Mouse (Mus musculus) heart, adult 2 months (tissue): ENCODE measurements around the gene Kiss1. TPM values are rescaled to one million over a fixed set of nuclear protein-coding genes. Genes with fewer than 3 reads are reported as not detected.

Source experiments
- DNase-seq, 2 experiments: peaks; one replicate each; pipeline ENCODE4 v3.0.0; 2021
- H3K27ac ChIP-seq: fragments of 200-600 bp; 2 replicates; pipeline ENCODE4 v1.8.1; 2022
- H3K27me3 ChIP-seq: fragments of 200-500 bp; 2 replicates; pipeline ENCODE4 v1.6.1; 2012; ENCODE audit warnings: mild to moderate bottlenecking, low read length, inconsistent platforms, mixed read lengths; ENCODE audit not compliant: control insufficient read depth, insufficient read depth
- H3K36me3 ChIP-seq: fragments of 200-500 bp; 2 replicates; pipeline ENCODE4 v1.6.1; 2012; ENCODE audit warnings: low read length, inconsistent platforms; ENCODE audit not compliant: control insufficient read depth, insufficient read depth
- H3K4me1 ChIP-seq: fragments of 200-500 bp; 2 replicates; pipeline ENCODE4 v1.6.1; 2011; ENCODE audit warnings: low read length; ENCODE audit not compliant: control insufficient read depth, insufficient read depth
- H3K4me3 ChIP-seq: fragments of 200-600 bp; 2 replicates; pipeline ENCODE4 v1.8.1; 2022
- H3K79me2 ChIP-seq: fragments of 200-500 bp; replicated peaks from 2 replicates; pipeline ENCODE4 v1.6.1; 2012; ENCODE audit warnings: mild to moderate bottlenecking, inconsistent platforms, low read length, moderate library complexity, mixed read lengths; ENCODE audit not compliant: control insufficient read depth, insufficient read depth
- H3K9ac ChIP-seq: fragments of 200-500 bp; 2 replicates; pipeline ENCODE4 v1.6.1; 2012; ENCODE audit warnings: low read depth, mild to moderate bottlenecking, control low read depth, inconsistent platforms, low read length, mixed read lengths
- CTCF ChIP-seq: fragments of 200-600 bp; IDR thresholded peaks from 2 replicates; pipeline ENCODE4 v1.8.1; 2022; ENCODE audit warnings: antibody characterized with exemption, mild to moderate bottlenecking, moderate library complexity
- EP300 ChIP-seq: fragments of 200-500 bp; IDR thresholded peaks from 2 replicates; pipeline ENCODE4 v1.6.1; 2011; ENCODE audit warnings: low read depth, low read length, control low read depth; ENCODE audit not compliant: insufficient read depth
- POLR2A ChIP-seq: fragments of 200-500 bp; IDR thresholded peaks from 2 replicates; pipeline ENCODE4 v1.6.1; 2011; ENCODE audit warnings: mild to moderate bottlenecking, low read depth, low read length, control low read depth; ENCODE audit not compliant: insufficient read depth
- WGBS: fragments of 180-500 bp; shearing (Covaris S2); methylation state at CpG from one replicate; pipeline ENCODE4 v1.1.7; 2018; 5-methylcytosine and 5-hydroxymethylcytosine counted together
- intact Hi-C: fragments of 180-260 bp; cut with DNase I; formaldehyde crosslinking; loops from one replicate; pipeline ENCODE4 v1.15.1; 2025
- polyA plus RNA-seq: library from polyadenylated mRNA; depleted of rRNA; stranded (reverse); fragments of >200 nt; gene quantifications from 2 replicates; pipeline ENCODE4 v1.2.3, GENCODE M21; 2012
- total RNA-seq, 2 experiments: library from RNA; stranded (reverse); gene quantifications; 2 replicates each; pipeline ENCODE4 v1.2.3; 2021

Kiss1 gene
- total and polyA plus RNA-seq, 3 experiments: not detected

- Histone ChIP-seq H3K27me3 (0 out of 2 replicates have a peak, but pooled peaks cover 3% of the 10 kb centered on the region), H3K4me3 (no peak overlapping the region), H3K36me3 (no peaks in the 10 kb centered on the region), H3K4me1 (peaks cover 3% of the 10 kb centered on the region; the same call in 1 of the 2 replicates), H3K9ac (no peak overlapping the region), H3K79me2 (no peaks in the 10 kb centered on the region), H3K27ac (no peak overlapping the region; the same call in 1 of the 2 replicates)
- no peak for DNase-seq
- intact Hi-C loops: no loop called here
- TF ChIP-seq CTCF (no peak), POLR2A (no peak), EP300 (no peak)
- WGBS: 66% methylated on average over 10 of the region's 10 CpGs
Measured at GRCm38 (mm10) chr1:133366951-133367605, 45.4 kb downstream of the Kiss1 start.

GRCm38 (mm10) chr1:133367606-133368488, 46.2 kb downstream of the Kiss1 start:
- H3K27me3 ChIP-seq: 0 out of 2 replicates have a peak, but pooled peaks cover 3% of the 10 kb centered on the region
- no peak overlapping the region for H3K4me3 ChIP-seq
- H3K79me2 ChIP-seq: no peaks in the 10 kb centered on the region
- DNase-seq: peak; percentile 37 to 45
- WGBS: 28% methylated on average over 11 of the region's 11 CpGs
- no peaks in the 10 kb centered on the region for H3K36me3 ChIP-seq
- H3K9ac ChIP-seq: no peak overlapping the region
- H3K27ac ChIP-seq: peak overlapping the region; percentile 33
- no peak for TF ChIP-seq CTCF
- TF ChIP-seq EP300: no peak
- no peak for TF ChIP-seq POLR2A
- intact Hi-C loops: no loop called here
- H3K4me1 ChIP-seq: peaks cover 3% of the 10 kb centered on the region; the same call in 1 of the 2 replicates

- 72% methylated on average over 10 of the region's 10 CpGs for WGBS
- TF ChIP-seq POLR2A (no peak), CTCF (no peak), EP300 (no peak)
- intact Hi-C loops: no loop called here
- Histone ChIP-seq H3K27ac (peak overlapping the region; percentile 26; the same call in 1 of the 2 replicates), H3K4me3 (no peak overlapping the region), H3K36me3 (no peaks in the 10 kb centered on the region), H3K9ac (no peak overlapping the region), H3K27me3 (0 out of 2 replicates have a peak, but pooled peaks cover 2% of the 10 kb centered on the region), H3K79me2 (no peaks in the 10 kb centered on the region), H3K4me1 (peaks cover 3% of the 10 kb centered on the region; the same call in 1 of the 2 replicates)
- DNase-seq: no peak
Measured at GRCm38 (mm10) chr1:133368644-133369043, 47.0 kb downstream of the Kiss1 start.

GRCm38 (mm10) chr1:133370352-133370751, 48.7 kb downstream of the Kiss1 start:
- 74% methylated on average over 4 of the region's 4 CpGs for WGBS
- Histone ChIP-seq H3K4me1 (peaks cover 3% of the 10 kb centered on the region; the same call in 1 of the 2 replicates), H3K9ac (no peak overlapping the region), H3K27ac (no peak overlapping the region), H3K36me3 (no peaks in the 10 kb centered on the region), H3K4me3 (no peak overlapping the region), H3K79me2 (no peaks in the 10 kb centered on the region), H3K27me3 (no peaks in the 10 kb centered on the region)
- DNase-seq: no peak
- TF ChIP-seq EP300 (no peak), CTCF (no peak), POLR2A (no peak)
- intact Hi-C loops: no loop called here

GRCm38 (mm10) chr1:133371431-133371830, 49.8 kb downstream of the Kiss1 start:
- 80% methylated on average over 6 of the region's 6 CpGs for WGBS
- H3K4me1 ChIP-seq: peaks cover 3% of the 10 kb centered on the region; the same call in 1 of the 2 replicates
- no peaks in the 10 kb centered on the region for H3K79me2 ChIP-seq
- no peak for DNase-seq
- no peaks in the 10 kb centered on the region for H3K27me3 ChIP-seq
- H3K36me3 ChIP-seq: no peaks in the 10 kb centered on the region
- no peak overlapping the region for H3K9ac ChIP-seq
- H3K27ac ChIP-seq: no peak overlapping the region
- intact Hi-C loops: no loop called here
- H3K4me3 ChIP-seq: no peak overlapping the region
- TF ChIP-seq EP300 (no peak), POLR2A (no peak), CTCF (no peak)
